Mouse (Mus musculus) naive thymus-derived CD4-positive, alpha-beta T cell, adult 2 months (primary cell): ENCODE measurements around the gene Rbfox1.

Source experiments
- DNase-seq: peaks from one replicate; pipeline ENCODE4 v3.0.0-alpha.2; 2011; ENCODE audit warnings: low read depth

The Rbfox1 gene

GRCm38 (mm10) chr16:6833486-6833885 lies 948.3 kb downstream of the Rbfox1 start:
- no peak for DNase-seq

DNA sequence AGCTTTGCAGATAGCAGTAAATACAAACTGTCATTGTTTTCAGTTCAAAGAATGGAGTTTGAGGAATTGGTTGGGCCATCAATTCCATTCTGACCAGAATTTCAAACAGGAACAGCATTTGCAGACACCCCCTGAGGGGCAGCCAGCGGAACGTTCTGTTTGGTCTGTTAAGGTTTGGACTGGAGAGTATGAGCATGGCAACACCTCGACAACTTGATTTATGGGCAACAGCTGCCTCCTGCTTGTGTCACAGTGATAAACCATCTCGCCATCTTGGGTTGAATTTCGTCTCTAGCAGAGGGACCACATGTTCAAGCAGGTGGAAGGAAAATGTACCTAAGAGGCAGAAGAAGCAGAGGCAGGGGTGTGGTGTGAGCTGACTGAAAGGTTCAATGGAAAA lies 949.9 kb downstream of the Rbfox1 start:
- DNase-seq: no peak

- DNase-seq: no peak
Measured at GRCm38 (mm10) chr16:6839299-6839995, 954.3 kb downstream of the Rbfox1 start.

DNA sequence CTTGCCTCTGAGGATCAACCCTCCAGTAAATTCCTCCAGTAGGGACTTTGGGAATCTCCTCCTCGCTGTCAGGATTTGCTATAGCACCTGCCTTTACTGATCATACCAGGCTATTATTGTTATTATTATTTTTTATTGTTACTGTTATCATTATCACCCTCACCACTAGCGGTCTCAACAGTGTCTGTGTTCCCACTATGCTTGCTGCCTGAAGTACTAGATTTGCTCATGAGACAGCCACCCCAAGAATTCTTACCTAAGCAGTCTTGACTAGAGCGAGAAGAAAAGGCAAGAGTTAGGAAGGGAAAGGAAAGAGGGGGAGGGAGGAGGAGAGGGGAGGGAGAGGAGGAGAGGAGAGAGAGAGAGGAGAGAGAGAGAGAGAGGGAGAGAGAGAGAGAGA lies 954.9 kb downstream of the Rbfox1 start:
- DNase-seq: no peak

DNA sequence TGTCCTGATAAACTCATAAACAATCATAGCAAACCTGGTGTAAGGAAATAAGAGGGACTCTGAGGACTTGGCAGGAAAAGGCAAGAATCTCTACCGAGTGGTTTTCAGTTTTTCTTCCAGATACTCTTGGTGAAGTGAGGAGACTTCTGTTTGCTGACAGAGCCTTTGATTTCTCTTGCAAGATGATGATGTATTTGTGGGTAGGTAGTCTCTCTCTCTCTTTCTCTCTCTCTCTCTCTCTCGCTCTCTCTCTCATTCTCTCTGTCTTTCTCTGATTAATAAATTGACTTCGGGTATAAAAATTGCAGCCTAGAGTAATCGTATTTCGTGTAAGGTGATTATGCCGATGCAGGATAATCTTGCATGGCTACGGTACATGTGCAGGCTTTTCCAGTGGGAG lies 955.3 kb downstream of the Rbfox1 start:
- DNase-seq: no peak

- no peak for DNase-seq
Measured at GRCm38 (mm10) chr16:6842066-6842785, 957.1 kb downstream of the Rbfox1 start.

GRCm38 (mm10) chr16:6844659-6845058 lies 959.5 kb downstream of the Rbfox1 start:
- DNase-seq: no peak

GRCm38 (mm10) chr16:6851393-6851792 lies 966.2 kb downstream of the Rbfox1 start:
- DNase-seq: no peak

DNA sequence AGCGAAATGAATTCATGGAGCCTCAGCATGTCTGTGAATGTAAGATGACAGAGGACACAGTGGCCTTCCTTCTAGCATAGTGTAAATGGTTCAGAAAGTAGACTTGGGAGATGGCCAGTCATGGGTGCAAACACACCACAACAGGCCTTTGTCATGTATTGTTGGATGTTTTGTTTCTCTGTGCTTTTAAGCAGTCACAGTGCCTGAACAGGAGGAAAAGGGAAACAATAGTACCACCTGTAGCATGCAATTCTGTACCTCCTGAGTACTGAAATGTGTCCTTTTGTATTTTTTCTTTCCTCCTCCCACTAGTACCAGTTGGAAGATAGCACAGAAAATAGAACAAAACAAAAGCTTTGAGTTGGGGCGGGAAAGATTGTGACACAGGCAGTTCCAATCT lies 968.6 kb downstream of the Rbfox1 start:
- no peak for DNase-seq

- no peak for DNase-seq
Measured at GRCm38 (mm10) chr16:6861656-6862055, 976.5 kb downstream of the Rbfox1 start.

- DNase-seq: no peak
Measured at GRCm38 (mm10) chr16:6882683-6883430, 997.7 kb downstream of the Rbfox1 start.

DNA sequence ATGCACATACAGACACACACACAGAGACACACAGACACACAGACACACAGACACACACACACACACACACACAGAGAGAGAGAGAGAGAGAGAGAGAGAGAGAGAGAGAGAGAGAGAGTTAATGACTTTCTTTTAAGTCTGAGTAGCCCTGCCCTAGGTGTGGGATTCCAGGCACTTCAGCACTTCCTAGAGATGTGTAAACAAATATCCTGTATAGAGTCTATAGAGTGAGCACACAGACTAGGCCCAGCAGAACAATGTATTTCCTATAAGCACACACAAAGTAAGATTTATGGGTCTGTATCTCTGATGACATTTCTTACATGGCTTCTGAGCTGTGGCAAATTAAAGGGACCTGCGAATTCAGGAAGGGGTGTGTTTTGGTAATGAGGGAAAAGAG lies 998.6 kb downstream of the Rbfox1 start:
- DNase-seq: no peak

DNA sequence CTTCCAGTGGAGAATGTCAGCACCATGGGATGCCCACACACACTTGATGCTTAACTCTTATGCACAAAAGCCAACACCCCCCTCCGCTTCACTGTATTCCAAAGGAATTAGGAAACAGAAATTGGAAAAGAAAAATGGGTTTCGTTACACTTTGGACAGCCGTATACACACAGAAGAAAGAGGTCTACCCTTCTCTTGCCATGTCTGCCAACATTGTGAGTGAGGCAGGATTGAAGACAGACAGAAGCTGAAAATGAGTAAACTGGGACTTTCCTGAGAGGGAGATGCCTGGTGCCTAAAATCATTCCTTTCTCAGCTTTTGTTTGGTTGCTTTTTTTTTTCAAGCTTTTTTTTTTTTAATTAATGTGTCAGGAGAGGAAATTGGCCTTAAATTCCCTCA lies 1000.5 kb downstream of the Rbfox1 start:
- DNase-seq: no peak

DNA sequence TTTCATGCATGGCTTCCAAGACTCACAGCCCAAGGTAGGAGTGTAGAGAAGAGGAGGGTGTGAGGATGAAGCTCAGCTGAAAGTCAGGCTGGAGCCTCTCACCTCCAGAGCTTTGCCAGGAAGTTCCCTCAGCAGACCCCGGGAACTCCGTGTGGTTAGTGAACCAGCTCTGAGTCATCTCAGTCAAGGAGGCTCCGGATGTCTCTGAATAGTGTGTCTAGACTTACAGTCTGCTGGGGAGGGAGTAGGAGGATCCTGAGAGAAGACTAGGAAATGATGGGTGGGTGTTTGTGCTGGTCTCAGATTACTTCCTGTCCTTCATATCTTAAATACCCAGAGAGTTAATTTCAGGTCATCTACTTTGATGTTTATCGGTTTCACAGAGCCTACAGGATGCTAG lies 1004.1 kb downstream of the Rbfox1 start:
- no peak for DNase-seq

- no peak for DNase-seq
Measured at GRCm38 (mm10) chr16:6897734-6898133, 1012.6 kb downstream of the Rbfox1 start.

DNA sequence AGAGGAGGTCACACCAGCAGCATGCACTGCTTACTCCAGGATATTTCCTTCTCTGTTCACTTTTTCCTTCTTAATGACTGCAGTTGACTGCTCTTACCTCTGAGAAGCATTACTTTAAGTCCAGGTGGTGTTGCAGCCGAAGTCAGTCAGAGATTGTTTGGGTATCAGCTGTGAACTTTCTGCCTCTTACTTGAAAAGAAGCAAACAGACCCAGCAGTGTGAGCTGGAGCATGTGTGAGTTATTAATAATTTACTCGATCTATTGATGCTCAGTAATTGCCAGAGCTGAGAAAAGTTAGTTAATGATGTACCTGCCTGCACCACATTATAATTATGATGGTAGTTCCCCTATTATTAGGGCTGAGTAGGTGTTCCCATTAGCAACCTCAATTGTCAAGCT lies 1014.9 kb downstream of the Rbfox1 start:
- DNase-seq: no peak

GRCm38 (mm10) chr16:6904984-6905383 lies 1019.8 kb downstream of the Rbfox1 start:
- no peak for DNase-seq

DNA sequence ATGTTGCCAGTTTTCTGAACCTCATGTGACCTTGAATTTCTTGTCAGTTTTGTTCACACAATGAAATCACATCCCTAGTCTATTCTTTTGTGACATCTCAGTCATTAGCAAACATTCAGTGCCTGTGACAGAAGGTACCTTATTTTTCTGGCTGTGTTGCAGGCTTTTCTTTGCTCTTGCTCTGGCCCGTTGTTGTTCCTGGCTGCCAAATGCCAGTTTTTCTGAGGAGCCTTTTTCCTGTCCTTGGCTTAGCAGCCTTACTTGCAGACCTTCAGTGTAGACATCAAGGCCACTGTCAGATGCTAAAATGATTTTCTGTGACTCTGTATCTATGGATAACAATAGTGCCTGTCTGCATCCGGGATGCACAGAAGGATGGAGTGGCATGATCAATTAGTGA lies 1020.8 kb downstream of the Rbfox1 start:
- DNase-seq: no peak

DNA sequence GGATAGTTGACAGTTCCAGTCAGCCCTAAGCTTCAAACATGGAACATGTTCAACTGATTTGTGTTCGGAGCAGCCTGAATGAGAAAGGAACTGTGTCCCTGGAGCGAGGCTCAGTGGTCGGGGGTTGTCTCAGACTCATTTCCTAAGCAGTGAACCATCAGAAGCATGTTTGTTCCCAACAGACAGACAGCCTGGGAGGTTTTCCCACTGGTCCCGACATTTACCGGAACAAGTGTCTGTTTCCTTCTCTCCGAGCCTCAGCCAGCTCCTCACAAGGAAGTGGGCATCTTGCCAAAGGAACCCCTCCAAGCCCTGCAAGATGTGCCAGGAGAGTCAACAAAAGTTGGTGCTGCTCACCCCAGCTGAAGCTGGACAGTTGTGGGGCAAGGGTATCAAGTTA lies 1022.4 kb downstream of the Rbfox1 start:
- no peak for DNase-seq

DNA sequence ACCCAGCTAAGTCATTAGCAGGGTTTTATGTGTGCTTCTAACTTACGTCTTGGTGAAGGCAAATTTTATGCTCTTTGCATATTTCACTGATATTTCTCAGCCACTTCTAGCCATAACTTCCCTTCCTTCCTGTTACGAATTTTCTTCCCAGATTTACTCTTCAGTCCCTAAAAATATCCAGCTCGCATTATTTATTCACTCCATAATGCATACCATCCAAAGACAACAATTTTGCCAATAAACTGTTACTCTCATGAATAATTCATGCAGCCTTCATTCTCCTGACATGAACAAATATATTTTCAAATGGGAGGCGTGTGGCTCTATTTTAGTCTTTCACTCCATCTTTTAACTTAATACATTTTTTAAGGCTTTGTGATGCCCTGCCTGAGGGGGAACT lies 1029.4 kb downstream of the Rbfox1 start:
- no peak for DNase-seq

DNA sequence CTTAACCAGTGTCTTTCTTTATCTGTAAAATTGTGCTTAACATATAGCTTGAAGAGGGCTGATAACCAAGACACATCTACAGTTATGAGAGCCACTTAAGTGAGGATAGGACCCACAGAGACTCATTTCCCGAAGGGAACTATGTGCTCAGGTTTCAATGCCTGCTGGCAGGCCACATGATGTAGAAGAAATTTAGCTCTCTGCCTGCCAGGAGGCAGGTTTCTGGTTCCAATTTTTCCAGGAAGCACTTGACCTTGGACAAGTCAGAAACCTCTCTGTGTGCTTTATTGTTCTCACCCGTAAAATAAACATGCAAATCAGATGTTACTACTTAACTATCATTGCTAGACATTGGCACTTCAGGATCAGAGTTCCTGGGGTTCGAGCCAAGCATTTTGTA lies 1033.5 kb downstream of the Rbfox1 start:
- no peak for DNase-seq

- DNase-seq: no peak
Measured at GRCm38 (mm10) chr16:6919681-6920080, 1034.5 kb downstream of the Rbfox1 start.

GRCm38 (mm10) chr16:6927661-6928060 lies 1042.5 kb downstream of the Rbfox1 start:
- no peak for DNase-seq
